Mouse (Mus musculus): ENCODE data around the gene Ddah1. TPM values are rescaled to one million over a fixed set of nuclear protein-coding genes. Genes with fewer than 3 reads are reported as not detected.

The Ddah1 gene
- polyA plus RNA-seq, 1 experiment, result 43.7 TPM

- no peak overlapping the region for H3K9ac ChIP-seq (ENCODE audit: low read depth, poor library complexity, severe bottlenecking)
- H3K36me3 ChIP-seq (ENCODE audit: control insufficient read depth, insufficient read depth, low read length, poor library complexity, severe bottlenecking), result no peaks in the 10 kb centered on the region
- H3K27me3 ChIP-seq (ENCODE audit: control insufficient read depth, insufficient read depth, low read length, poor library complexity, severe bottlenecking), result no peaks in the 10 kb centered on the region
- peaks cover 2% of the 10 kb centered on the region; the same call in 1 of the 2 replicates for H3K9me3 ChIP-seq (replicated peaks; ENCODE audit: control insufficient read depth, insufficient read depth, low read length, poor library complexity, severe bottlenecking)
- TF ChIP-seq CTCF (IDR thresholded peaks at IDR 0.05; ENCODE audit: low read depth, low read length), result no peak
- TF ChIP-seq POLR2A (IDR thresholded peaks at IDR 0.05; ENCODE audit: insufficient read depth, low read length), result no peak
- no peak for TF ChIP-seq EP300 (IDR thresholded peaks at IDR 0.05; ENCODE audit: insufficient read depth, low read depth, low read length)
- no peaks in the 10 kb centered on the region for H3K4me1 ChIP-seq (ENCODE audit: control insufficient read depth, insufficient read depth, low read length)
- H3K4me3 ChIP-seq (ENCODE audit: low read depth, low read length), result no peak overlapping the region
- no peak overlapping the region for H3K27ac ChIP-seq (ENCODE audit: insufficient read depth, low read length)
Measured at GRCm38 (mm10) chr3:145790709-145791108, 32.2 kb downstream of the Ddah1 start.

DNA sequence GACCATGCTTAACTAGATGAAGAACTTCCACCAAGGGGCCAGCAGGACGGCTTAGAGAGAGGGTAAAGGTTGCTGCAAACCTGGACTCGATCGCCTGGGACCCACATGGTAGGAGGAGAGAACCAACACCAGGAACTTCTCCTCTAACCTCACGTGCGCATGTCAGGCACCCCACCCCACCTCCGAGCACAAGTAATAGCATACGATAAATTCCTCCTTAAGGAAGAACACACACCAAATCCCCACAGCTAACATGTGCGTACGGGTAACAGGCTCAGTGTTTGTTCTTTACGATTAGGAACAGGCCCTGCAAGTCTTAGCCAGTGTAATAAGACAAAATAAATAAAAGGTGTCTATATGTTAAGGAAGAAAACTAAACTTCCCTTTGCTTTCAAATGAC, 35.9 kb downstream of the Ddah1 start:
- TF ChIP-seq EP300 (IDR thresholded peaks at IDR 0.05; ENCODE audit: insufficient read depth, low read depth, low read length) (no peak), CTCF (IDR thresholded peaks at IDR 0.05; ENCODE audit: low read depth, low read length) (no peak), POLR2A (IDR thresholded peaks at IDR 0.05; ENCODE audit: insufficient read depth, low read length) (no peak)
- H3K9ac ChIP-seq (ENCODE audit: low read depth, poor library complexity, severe bottlenecking), result no peak overlapping the region
- H3K27me3 ChIP-seq (ENCODE audit: control insufficient read depth, insufficient read depth, low read length, poor library complexity, severe bottlenecking), result no peaks in the 10 kb centered on the region
- no peak overlapping the region for H3K27ac ChIP-seq (ENCODE audit: insufficient read depth, low read length)
- no peaks in the 10 kb centered on the region for H3K4me1 ChIP-seq (ENCODE audit: control insufficient read depth, insufficient read depth, low read length)
- no peak overlapping the region for H3K4me3 ChIP-seq (ENCODE audit: low read depth, low read length)
- peaks cover 2% of the 10 kb centered on the region; the same call in 1 of the 2 replicates for H3K9me3 ChIP-seq (replicated peaks; ENCODE audit: control insufficient read depth, insufficient read depth, low read length, poor library complexity, severe bottlenecking)
- H3K36me3 ChIP-seq (ENCODE audit: control insufficient read depth, insufficient read depth, low read length, poor library complexity, severe bottlenecking), result no peaks in the 10 kb centered on the region

DNA sequence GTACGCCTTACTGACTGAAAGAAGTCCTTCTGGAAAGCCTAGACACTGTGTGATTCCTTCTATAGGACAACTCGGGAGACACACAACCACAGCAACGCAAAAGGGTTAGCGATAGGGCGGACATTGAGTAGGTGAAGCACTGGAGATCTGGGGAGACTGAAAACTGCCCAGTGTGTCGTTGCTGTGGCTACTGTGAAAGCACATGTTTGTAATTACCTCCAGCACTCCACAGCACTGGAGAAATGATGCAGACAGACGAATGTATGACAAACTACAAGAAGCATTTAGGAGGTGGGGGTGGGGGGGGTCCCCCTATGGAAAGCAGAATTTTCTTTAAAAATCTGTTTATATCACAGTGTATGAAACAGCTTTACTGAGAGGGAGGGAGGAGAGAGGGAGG, 37.4 kb downstream of the Ddah1 start:
- no peaks in the 10 kb centered on the region for H3K36me3 ChIP-seq (ENCODE audit: control insufficient read depth, insufficient read depth, low read length, poor library complexity, severe bottlenecking)
- no peak overlapping the region for H3K4me3 ChIP-seq (ENCODE audit: low read depth, low read length)
- no peaks in the 10 kb centered on the region for H3K4me1 ChIP-seq (ENCODE audit: control insufficient read depth, insufficient read depth, low read length)
- H3K27me3 ChIP-seq (ENCODE audit: control insufficient read depth, insufficient read depth, low read length, poor library complexity, severe bottlenecking), result no peaks in the 10 kb centered on the region
- TF ChIP-seq EP300 (IDR thresholded peaks at IDR 0.05; ENCODE audit: insufficient read depth, low read depth, low read length) (no peak), CTCF (IDR thresholded peaks at IDR 0.05; ENCODE audit: low read depth, low read length) (no peak), POLR2A (IDR thresholded peaks at IDR 0.05; ENCODE audit: insufficient read depth, low read length) (no peak)
- H3K27ac ChIP-seq (ENCODE audit: insufficient read depth, low read length), result no peak overlapping the region
- H3K9ac ChIP-seq (ENCODE audit: low read depth, poor library complexity, severe bottlenecking), result no peak overlapping the region
- H3K9me3 ChIP-seq (replicated peaks; ENCODE audit: control insufficient read depth, insufficient read depth, low read length, poor library complexity, severe bottlenecking), result peaks cover 2% of the 10 kb centered on the region; the same call in 1 of the 2 replicates

GRCm38 (mm10) chr3:145798042-145798441, 39.6 kb downstream of the Ddah1 start:
- Histone ChIP-seq H3K27me3 (ENCODE audit: control insufficient read depth, insufficient read depth, low read length, poor library complexity, severe bottlenecking) (no peaks in the 10 kb centered on the region), H3K36me3 (ENCODE audit: control insufficient read depth, insufficient read depth, low read length, poor library complexity, severe bottlenecking) (no peaks in the 10 kb centered on the region), H3K4me1 (ENCODE audit: control insufficient read depth, insufficient read depth, low read length) (no peaks in the 10 kb centered on the region), H3K27ac (ENCODE audit: insufficient read depth, low read length) (no peak overlapping the region), H3K9me3 (replicated peaks; ENCODE audit: control insufficient read depth, insufficient read depth, low read length, poor library complexity, severe bottlenecking) (peaks cover 2% of the 10 kb centered on the region; the same call in 1 of the 2 replicates), H3K9ac (ENCODE audit: low read depth, poor library complexity, severe bottlenecking) (no peak overlapping the region), H3K4me3 (ENCODE audit: low read depth, low read length) (no peak overlapping the region)
- TF ChIP-seq POLR2A (IDR thresholded peaks at IDR 0.05; ENCODE audit: insufficient read depth, low read length) (no peak), CTCF (IDR thresholded peaks at IDR 0.05; ENCODE audit: low read depth, low read length) (no peak), EP300 (IDR thresholded peaks at IDR 0.05; ENCODE audit: insufficient read depth, low read depth, low read length) (no peak)

GRCm38 (mm10) chr3:145798751-145799188, 40.3 kb downstream of the Ddah1 start:
- Histone ChIP-seq H3K4me1 (ENCODE audit: control insufficient read depth, insufficient read depth, low read length) (no peaks in the 10 kb centered on the region), H3K4me3 (ENCODE audit: low read depth, low read length) (no peak overlapping the region), H3K27ac (ENCODE audit: insufficient read depth, low read length) (no peak overlapping the region), H3K27me3 (ENCODE audit: control insufficient read depth, insufficient read depth, low read length, poor library complexity, severe bottlenecking) (no peaks in the 10 kb centered on the region), H3K9me3 (replicated peaks; ENCODE audit: control insufficient read depth, insufficient read depth, low read length, poor library complexity, severe bottlenecking) (peaks cover 2% of the 10 kb centered on the region; the same call in 1 of the 2 replicates), H3K9ac (ENCODE audit: low read depth, poor library complexity, severe bottlenecking) (no peak overlapping the region), H3K36me3 (ENCODE audit: control insufficient read depth, insufficient read depth, low read length, poor library complexity, severe bottlenecking) (no peaks in the 10 kb centered on the region)
- TF ChIP-seq EP300 (IDR thresholded peaks at IDR 0.05; ENCODE audit: insufficient read depth, low read depth, low read length) (no peak), CTCF (IDR thresholded peaks at IDR 0.05; ENCODE audit: low read depth, low read length) (no peak), POLR2A (IDR thresholded peaks at IDR 0.05; ENCODE audit: insufficient read depth, low read length) (no peak)

DNA sequence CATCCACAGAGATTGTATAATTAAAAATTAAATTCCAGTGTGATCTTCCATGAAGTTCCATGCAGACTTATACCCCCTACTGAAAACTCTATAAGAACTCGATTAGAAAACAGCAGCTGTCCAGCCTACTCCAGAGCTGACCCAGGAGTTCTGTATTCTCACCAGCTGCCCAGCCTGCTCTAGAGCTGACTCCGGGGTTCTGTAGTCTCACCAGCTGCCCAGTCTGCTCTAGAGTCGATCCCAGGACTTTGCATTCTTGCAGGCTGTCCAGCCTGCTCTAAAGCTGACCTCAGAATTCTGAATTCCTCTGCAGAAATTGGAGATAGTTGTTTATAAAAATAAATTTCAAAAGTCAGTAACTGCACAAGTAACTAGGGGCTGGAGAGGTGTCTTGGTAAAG, 40.9 kb downstream of the Ddah1 start:
- Histone ChIP-seq H3K9ac (ENCODE audit: low read depth, poor library complexity, severe bottlenecking) (no peak overlapping the region), H3K9me3 (replicated peaks; ENCODE audit: control insufficient read depth, insufficient read depth, low read length, poor library complexity, severe bottlenecking) (peaks cover 2% of the 10 kb centered on the region; the same call in 1 of the 2 replicates), H3K27ac (ENCODE audit: insufficient read depth, low read length) (no peak overlapping the region), H3K36me3 (ENCODE audit: control insufficient read depth, insufficient read depth, low read length, poor library complexity, severe bottlenecking) (no peaks in the 10 kb centered on the region), H3K27me3 (ENCODE audit: control insufficient read depth, insufficient read depth, low read length, poor library complexity, severe bottlenecking) (no peaks in the 10 kb centered on the region), H3K4me3 (ENCODE audit: low read depth, low read length) (no peak overlapping the region), H3K4me1 (ENCODE audit: control insufficient read depth, insufficient read depth, low read length) (no peaks in the 10 kb centered on the region)
- no peak for TF ChIP-seq EP300 (IDR thresholded peaks at IDR 0.05; ENCODE audit: insufficient read depth, low read depth, low read length)
- TF ChIP-seq CTCF (IDR thresholded peaks at IDR 0.05; ENCODE audit: low read depth, low read length), result no peak
- TF ChIP-seq POLR2A (IDR thresholded peaks at IDR 0.05; ENCODE audit: insufficient read depth, low read length), result no peak

Measured in ES-Bruce4 (cell line).